Mouse (Mus musculus) lung, postnatal 10 days (tissue): ENCODE measurements around the gene Vmn1r82.

ENCODE experiments used
- DNase-seq: peaks from one replicate; pipeline ENCODE4 v3.0.0; 2021

Gene Vmn1r82

DNA sequence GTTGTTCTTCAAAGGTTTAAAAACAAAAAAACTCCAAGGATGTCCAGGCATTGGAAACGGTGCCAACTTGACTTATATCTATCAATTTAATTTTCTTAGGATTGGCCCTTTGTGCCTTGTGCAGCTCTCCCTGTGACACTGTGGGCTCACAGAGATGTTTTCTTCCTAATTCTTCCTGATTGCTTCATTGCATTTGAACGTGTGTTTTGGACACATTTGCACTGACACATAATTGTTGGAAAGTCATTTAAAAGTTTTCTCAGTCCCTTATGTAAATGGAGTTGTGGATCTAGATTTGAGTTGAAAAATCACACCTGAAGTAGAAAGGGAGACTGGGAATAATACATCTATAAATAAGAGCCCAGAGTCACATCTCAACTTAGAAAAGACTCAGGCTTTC is at the start of gene Vmn1r82:
Vmn1r82 (plus strand) TSS at position 301 of the 400 bp plus-strand sequence.
- no peak for DNase-seq

DNA sequence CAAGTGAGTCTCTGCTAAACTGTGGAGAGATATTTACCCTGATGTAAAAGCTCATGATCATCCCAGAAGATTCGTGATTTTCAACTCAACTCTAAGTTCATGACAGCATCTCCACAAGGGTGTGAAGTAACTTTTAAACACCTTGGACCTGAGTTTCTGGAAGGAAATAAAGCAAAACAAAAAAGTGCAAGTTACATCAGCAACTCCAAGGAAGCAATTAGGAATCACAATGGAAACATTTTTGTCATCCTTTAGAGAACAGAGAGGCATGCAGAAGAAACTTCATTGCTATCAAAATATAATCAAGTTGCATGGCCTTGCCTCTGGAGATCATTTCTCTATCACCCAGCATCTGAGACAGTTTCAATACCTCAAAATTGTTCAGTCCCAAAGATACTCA is 32.1 kb upstream of the Vmn1r82 start, which contains the start of gene Vmn1r81:
Vmn1r81 (minus strand) TSS at position 101 of the 400 bp plus-strand sequence.
- DNase-seq, result no peak

DNA sequence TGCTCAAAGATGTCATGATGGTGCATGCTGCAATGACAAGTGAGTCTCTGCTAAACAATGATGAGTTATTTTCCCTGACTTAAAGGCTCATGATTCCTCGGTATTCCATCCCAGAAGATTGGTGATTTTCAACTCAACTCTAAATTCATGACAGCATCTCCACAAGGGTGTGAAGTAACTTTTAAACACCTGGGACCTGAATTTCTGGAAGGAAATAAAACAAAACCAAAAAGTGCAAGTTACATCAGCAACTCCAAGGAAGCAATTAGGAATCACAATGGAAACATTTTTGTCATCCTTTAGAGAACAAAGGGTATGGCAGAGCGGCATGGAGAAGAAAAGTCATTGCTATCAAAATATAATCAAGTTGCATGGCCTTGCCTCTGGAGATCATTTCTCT is 29.2 kb downstream of the Vmn1r82 start, which contains the start of gene Vmn1r83:
Vmn1r83 (minus strand) TSS at position 101 of the 400 bp plus-strand sequence.
- no peak for DNase-seq
